Mouse (Mus musculus): ENCODE measurements around the gene Erc2. TPM values are rescaled to one million over a fixed set of nuclear protein-coding genes. Genes with fewer than 3 reads are reported as not detected.

Gene Erc2
- polyA plus RNA-seq, 1 experiment from 2014 or later: 13.1 TPM

DNA sequence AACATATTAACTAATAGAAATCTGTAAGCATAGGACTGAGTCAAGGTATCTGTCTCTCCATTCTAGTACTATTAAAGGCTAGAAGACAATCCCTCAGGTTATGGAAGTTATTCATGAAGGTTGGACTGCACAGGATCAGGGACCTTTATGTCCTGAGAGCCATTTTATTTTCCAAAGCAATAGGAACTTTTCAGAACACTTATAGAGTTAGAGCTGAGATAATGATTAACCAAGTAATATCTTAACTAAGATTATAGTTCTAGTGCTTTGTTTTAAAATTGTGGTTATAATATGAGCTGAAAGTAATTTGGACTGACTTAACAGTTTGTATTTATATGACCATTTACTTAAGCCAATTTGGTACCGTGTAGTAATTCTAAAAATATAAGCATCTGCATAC is 217.9 kb downstream of the Erc2 start:
- Histone ChIP-seq H3K4me3 (ENCODE audit: low read depth, low read length) (no peak overlapping the region), H3K36me3 (ENCODE audit: control insufficient read depth, insufficient read depth, low read length) (no peaks in the 10 kb centered on the region), H3K9me3 (ENCODE audit: control insufficient read depth, low read length) (no peaks in the 10 kb centered on the region), H3K27ac (ENCODE audit: low read depth, low read length) (no peak overlapping the region), H3K9ac (ENCODE audit: low read length) (no peak overlapping the region), H3K4me1 (ENCODE audit: control insufficient read depth, insufficient read depth, low read length) (no peaks in the 10 kb centered on the region), H3K4me2 (ENCODE audit: low read depth) (no peak overlapping the region), H3K27me3 (ENCODE audit: control insufficient read depth, insufficient read depth, low read length) (no peaks in the 10 kb centered on the region)
- WGBS: 96% methylated on average over 1 of the region's 1 CpGs
- DNase-seq (ENCODE audit: low spot score) (no peak), ATAC-seq (ENCODE audit: insufficient read depth, low FRiP score, low TSS enrichment) (no peak)

DNA sequence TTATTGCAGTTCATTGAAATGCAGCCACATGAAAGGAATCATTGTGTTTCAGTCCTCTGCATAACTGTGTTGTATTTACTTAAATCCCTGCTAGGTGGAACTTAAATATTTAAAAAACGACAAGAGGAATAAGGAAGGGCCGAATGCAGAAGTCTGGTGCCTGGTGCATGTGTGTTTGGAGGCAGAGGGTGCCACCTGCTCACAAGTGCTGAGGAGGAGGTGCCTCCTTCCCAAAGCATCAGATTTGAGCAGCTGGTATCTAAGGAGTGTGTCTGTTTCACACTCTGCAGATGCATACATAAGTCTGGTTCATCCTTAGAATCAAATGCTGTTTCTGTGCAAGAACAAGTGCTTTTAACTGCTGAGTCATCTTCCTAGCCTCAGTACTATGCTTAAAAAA is 224.6 kb downstream of the Erc2 start:
- Histone ChIP-seq H3K4me3 (ENCODE audit: low read depth, low read length) (no peak overlapping the region), H3K27ac (ENCODE audit: low read depth, low read length) (no peak overlapping the region), H3K27me3 (ENCODE audit: control insufficient read depth, insufficient read depth, low read length) (no peaks in the 10 kb centered on the region), H3K36me3 (ENCODE audit: control insufficient read depth, insufficient read depth, low read length) (no peaks in the 10 kb centered on the region), H3K9ac (ENCODE audit: low read length) (no peak overlapping the region), H3K4me1 (ENCODE audit: control insufficient read depth, insufficient read depth, low read length) (no peaks in the 10 kb centered on the region), H3K9me3 (ENCODE audit: control insufficient read depth, low read length) (no peaks in the 10 kb centered on the region), H3K4me2 (ENCODE audit: low read depth) (no peak overlapping the region)
- whole genome bisulfite sequencing: 74% methylated on average over 2 of the region's 2 CpGs
- ATAC-seq (ENCODE audit: insufficient read depth, low FRiP score, low TSS enrichment) (no peak), DNase-seq (ENCODE audit: low spot score) (no peak)

GRCm38 (mm10) chr14:27847291-27847690 is 225.1 kb downstream of the Erc2 start:
- H3K36me3 ChIP-seq (ENCODE audit: control insufficient read depth, insufficient read depth, low read length): no peaks in the 10 kb centered on the region
- WGBS: 78% methylated on average over 3 of the region's 3 CpGs
- H3K4me1 ChIP-seq (ENCODE audit: control insufficient read depth, insufficient read depth, low read length): no peaks in the 10 kb centered on the region
- no peaks in the 10 kb centered on the region for H3K9me3 ChIP-seq (ENCODE audit: control insufficient read depth, low read length)
- H3K27ac ChIP-seq (ENCODE audit: low read depth, low read length): no peak overlapping the region
- no peak overlapping the region for H3K4me2 ChIP-seq (ENCODE audit: low read depth)
- ATAC-seq (ENCODE audit: insufficient read depth, low FRiP score, low TSS enrichment) (no peak), DNase-seq (ENCODE audit: low spot score) (no peak)
- no peaks in the 10 kb centered on the region for H3K27me3 ChIP-seq (ENCODE audit: control insufficient read depth, insufficient read depth, low read length)
- no peak overlapping the region for H3K9ac ChIP-seq (ENCODE audit: low read length)
- no peak overlapping the region for H3K4me3 ChIP-seq (ENCODE audit: low read depth, low read length)

DNA sequence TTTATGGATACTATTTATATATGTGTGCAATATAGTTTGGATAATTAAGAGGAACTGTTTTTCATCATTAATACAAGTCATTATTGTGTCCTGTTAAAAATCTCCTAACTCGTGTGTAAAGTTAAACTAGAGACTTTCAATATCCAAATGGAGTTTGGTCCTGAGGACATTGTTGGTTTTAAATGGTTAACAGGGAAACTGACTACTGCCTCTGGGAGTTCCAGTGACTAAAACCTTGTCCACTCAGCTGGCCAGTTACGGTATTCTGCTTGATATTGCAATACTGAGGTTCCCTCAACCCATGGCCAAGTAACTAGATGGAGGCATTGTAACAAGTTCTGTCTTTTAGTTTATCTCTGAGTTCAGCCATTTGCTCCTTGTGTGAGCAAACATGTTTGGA is 229.0 kb downstream of the Erc2 start:
- Histone ChIP-seq H3K4me2 (ENCODE audit: low read depth) (no peak overlapping the region), H3K36me3 (ENCODE audit: control insufficient read depth, insufficient read depth, low read length) (no peaks in the 10 kb centered on the region), H3K4me1 (ENCODE audit: control insufficient read depth, insufficient read depth, low read length) (no peaks in the 10 kb centered on the region), H3K9me3 (ENCODE audit: control insufficient read depth, low read length) (no peaks in the 10 kb centered on the region), H3K27ac (ENCODE audit: low read depth, low read length) (no peak overlapping the region), H3K4me3 (ENCODE audit: low read depth, low read length) (no peak overlapping the region), H3K9ac (ENCODE audit: low read length) (no peak overlapping the region), H3K27me3 (ENCODE audit: control insufficient read depth, insufficient read depth, low read length) (no peaks in the 10 kb centered on the region)
- ATAC-seq (ENCODE audit: insufficient read depth, low FRiP score, low TSS enrichment) (no peak), DNase-seq (ENCODE audit: low spot score) (no peak)
- 87% methylated on average over 2 of the region's 2 CpGs for WGBS

DNA sequence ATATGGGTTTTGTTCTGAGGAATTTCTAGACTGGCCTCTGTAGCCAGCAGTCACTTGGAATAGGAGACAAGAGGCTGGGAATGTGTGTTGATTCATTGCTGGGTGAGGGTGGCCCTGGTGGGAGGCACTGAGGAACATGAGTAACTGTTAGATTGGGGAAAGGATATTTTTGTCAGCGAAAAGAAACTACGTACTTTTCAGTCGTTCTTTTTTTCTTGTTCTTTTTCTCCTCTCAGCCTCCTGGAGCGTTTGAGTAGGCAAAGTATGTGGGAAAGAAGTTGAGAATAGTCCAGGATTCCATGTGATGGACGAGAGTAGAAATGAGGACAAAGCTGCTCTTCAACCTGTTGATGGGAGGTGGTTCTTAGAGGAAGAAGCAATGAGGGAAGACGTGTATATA is 230.4 kb downstream of the Erc2 start:
- H3K27me3 ChIP-seq (ENCODE audit: control insufficient read depth, insufficient read depth, low read length): no peaks in the 10 kb centered on the region
- H3K9ac ChIP-seq (ENCODE audit: low read length): no peak overlapping the region
- WGBS: 86% methylated on average over 6 of the region's 6 CpGs
- no peak overlapping the region for H3K4me3 ChIP-seq (ENCODE audit: low read depth, low read length)
- H3K4me2 ChIP-seq (ENCODE audit: low read depth): no peak overlapping the region
- H3K9me3 ChIP-seq (ENCODE audit: control insufficient read depth, low read length): no peaks in the 10 kb centered on the region
- H3K27ac ChIP-seq (ENCODE audit: low read depth, low read length): no peak overlapping the region
- ATAC-seq (ENCODE audit: insufficient read depth, low FRiP score, low TSS enrichment) (no peak), DNase-seq (ENCODE audit: low spot score) (no peak)
- H3K4me1 ChIP-seq (ENCODE audit: control insufficient read depth, insufficient read depth, low read length): no peaks in the 10 kb centered on the region
- H3K36me3 ChIP-seq (ENCODE audit: control insufficient read depth, insufficient read depth, low read length): no peaks in the 10 kb centered on the region

- DNase-seq (ENCODE audit: low spot score) (no peak), ATAC-seq (ENCODE audit: insufficient read depth, low FRiP score, low TSS enrichment) (no peak)
- Histone ChIP-seq H3K4me2 (ENCODE audit: low read depth) (no peak overlapping the region), H3K9me3 (ENCODE audit: control insufficient read depth, low read length) (no peaks in the 10 kb centered on the region), H3K36me3 (ENCODE audit: control insufficient read depth, insufficient read depth, low read length) (no peaks in the 10 kb centered on the region), H3K9ac (ENCODE audit: low read length) (no peak overlapping the region), H3K4me1 (ENCODE audit: control insufficient read depth, insufficient read depth, low read length) (no peaks in the 10 kb centered on the region), H3K27me3 (ENCODE audit: control insufficient read depth, insufficient read depth, low read length) (no peaks in the 10 kb centered on the region), H3K27ac (ENCODE audit: low read depth, low read length) (no peak overlapping the region), H3K4me3 (ENCODE audit: low read depth, low read length) (no peak overlapping the region)
- 96% methylated on average over 6 of the region's 6 CpGs for WGBS
Observed at GRCm38 (mm10) chr14:27860371-27861046, 238.3 kb downstream of the Erc2 start.

- DNase-seq (ENCODE audit: low spot score) (no peak), ATAC-seq (ENCODE audit: insufficient read depth, low FRiP score, low TSS enrichment) (no peak)
- Histone ChIP-seq H3K36me3 (ENCODE audit: control insufficient read depth, insufficient read depth, low read length) (no peaks in the 10 kb centered on the region), H3K4me2 (ENCODE audit: low read depth) (no peak overlapping the region), H3K4me1 (ENCODE audit: control insufficient read depth, insufficient read depth, low read length) (no peaks in the 10 kb centered on the region), H3K9ac (ENCODE audit: low read length) (no peak overlapping the region), H3K4me3 (ENCODE audit: low read depth, low read length) (no peak overlapping the region), H3K27ac (ENCODE audit: low read depth, low read length) (no peak overlapping the region), H3K9me3 (ENCODE audit: control insufficient read depth, low read length) (no peaks in the 10 kb centered on the region), H3K27me3 (ENCODE audit: control insufficient read depth, insufficient read depth, low read length) (no peaks in the 10 kb centered on the region)
Observed at GRCm38 (mm10) chr14:27862299-27862698, 240.1 kb downstream of the Erc2 start.

GRCm38 (mm10) chr14:27867386-27867785 is 245.2 kb downstream of the Erc2 start:
- Histone ChIP-seq H3K9ac (ENCODE audit: low read length) (no peak overlapping the region), H3K9me3 (ENCODE audit: control insufficient read depth, low read length) (no peaks in the 10 kb centered on the region), H3K27me3 (ENCODE audit: control insufficient read depth, insufficient read depth, low read length) (no peaks in the 10 kb centered on the region), H3K27ac (ENCODE audit: low read depth, low read length) (no peak overlapping the region), H3K4me1 (ENCODE audit: control insufficient read depth, insufficient read depth, low read length) (no peaks in the 10 kb centered on the region), H3K36me3 (ENCODE audit: control insufficient read depth, insufficient read depth, low read length) (no peaks in the 10 kb centered on the region), H3K4me3 (ENCODE audit: low read depth, low read length) (no peak overlapping the region), H3K4me2 (ENCODE audit: low read depth) (no peak overlapping the region)
- ATAC-seq (ENCODE audit: insufficient read depth, low FRiP score, low TSS enrichment) (no peak), DNase-seq (ENCODE audit: low spot score) (no peak)

GRCm38 (mm10) chr14:27873619-27874018 is 251.4 kb downstream of the Erc2 start:
- DNase-seq (ENCODE audit: low spot score): no peak
- no peaks in the 10 kb centered on the region for H3K9me3 ChIP-seq (ENCODE audit: control insufficient read depth, low read length)
- H3K36me3 ChIP-seq (ENCODE audit: control insufficient read depth, insufficient read depth, low read length): no peaks in the 10 kb centered on the region
- H3K4me1 ChIP-seq (ENCODE audit: control insufficient read depth, insufficient read depth, low read length): no peaks in the 10 kb centered on the region
- no peaks in the 10 kb centered on the region for H3K27me3 ChIP-seq (ENCODE audit: control insufficient read depth, insufficient read depth, low read length)
- 83% methylated on average over 1 of the region's 1 CpGs for WGBS
- no peak overlapping the region for H3K27ac ChIP-seq (ENCODE audit: low read depth, low read length)
- no peak overlapping the region for H3K4me3 ChIP-seq (ENCODE audit: low read depth, low read length)
- no peak overlapping the region for H3K9ac ChIP-seq (ENCODE audit: low read length)
- H3K4me2 ChIP-seq (ENCODE audit: low read depth): no peak overlapping the region
- no peak for ATAC-seq (ENCODE audit: insufficient read depth, low FRiP score, low TSS enrichment)
